Mouse (Mus musculus): ENCODE measurements around the gene Atxn10.

The Atxn10 gene

GRCm38 (mm10) chr15:85336301-85336991 lies 401 bp downstream of the Atxn10 start:
- DNase-seq, result peak; percentile 95

- DNase-seq, result no peak
Observed at GRCm38 (mm10) chr15:85337219-85337618, 1.2 kb downstream of the Atxn10 start.

- DNase-seq, result no peak
Observed at GRCm38 (mm10) chr15:85337979-85338378, 1.9 kb downstream of the Atxn10 start.

- DNase-seq, result no peak
Observed at GRCm38 (mm10) chr15:85342246-85342645, 6.2 kb downstream of the Atxn10 start.

GRCm38 (mm10) chr15:85344673-85345072 lies 8.6 kb downstream of the Atxn10 start:
- no peak for DNase-seq

GRCm38 (mm10) chr15:85347058-85347700 lies 11.1 kb downstream of the Atxn10 start:
- DNase-seq, result no peak

- DNase-seq, result no peak
Observed at GRCm38 (mm10) chr15:85350144-85350543, 14.1 kb downstream of the Atxn10 start.

- no peak for DNase-seq
Observed at GRCm38 (mm10) chr15:85354060-85354459, 18.0 kb downstream of the Atxn10 start.

- DNase-seq, result no peak
Observed at GRCm38 (mm10) chr15:85356112-85356511, 20.1 kb downstream of the Atxn10 start.

- DNase-seq, result no peak
Observed at GRCm38 (mm10) chr15:85357465-85358225, 21.6 kb downstream of the Atxn10 start.

- no peak for DNase-seq
Observed at GRCm38 (mm10) chr15:85359483-85359882, 23.4 kb downstream of the Atxn10 start.

- DNase-seq, result no peak
Observed at GRCm38 (mm10) chr15:85359901-85360300, 23.9 kb downstream of the Atxn10 start.

- no peak for DNase-seq
Observed at GRCm38 (mm10) chr15:85364366-85364765, 28.3 kb downstream of the Atxn10 start.

- no peak for DNase-seq
Observed at GRCm38 (mm10) chr15:85366938-85367337, 30.9 kb downstream of the Atxn10 start.

- DNase-seq, result no peak
Observed at GRCm38 (mm10) chr15:85369765-85370164, 33.7 kb downstream of the Atxn10 start.

GRCm38 (mm10) chr15:85373125-85373524 lies 37.1 kb downstream of the Atxn10 start:
- DNase-seq, result no peak

- DNase-seq, result no peak
Observed at GRCm38 (mm10) chr15:85383477-85383876, 47.4 kb downstream of the Atxn10 start.

- DNase-seq, result no peak
Observed at GRCm38 (mm10) chr15:85388696-85389095, 52.7 kb downstream of the Atxn10 start.

GRCm38 (mm10) chr15:85389915-85390314 lies 53.9 kb downstream of the Atxn10 start:
- DNase-seq, result no peak

GRCm38 (mm10) chr15:85395360-85395759 lies 59.3 kb downstream of the Atxn10 start:
- DNase-seq, result no peak

GRCm38 (mm10) chr15:85401926-85402325 lies 65.9 kb downstream of the Atxn10 start:
- DNase-seq, result no peak

- DNase-seq, result peak; percentile 26
Observed at GRCm38 (mm10) chr15:85403256-85403731, 67.2 kb downstream of the Atxn10 start.

- DNase-seq, result no peak
Observed at GRCm38 (mm10) chr15:85404739-85405138, 68.7 kb downstream of the Atxn10 start.

GRCm38 (mm10) chr15:85405567-85405966 lies 69.5 kb downstream of the Atxn10 start:
- DNase-seq, result no peak

All from embryo, embryonic 11 days (tissue).